Mouse (Mus musculus) hindbrain, embryonic 12.5 days (tissue): ENCODE results near the gene Ube2a. TPM values are rescaled to one million over a fixed set of nuclear protein-coding genes. Genes with fewer than 3 reads are reported as not detected.
"Not testable (repeated sequence)": the region's sequence is repeated elsewhere in the genome, so short reads cannot be mapped to it uniquely, and the experiment has no call there.

Source experiments
- ATAC-seq: fragments of 200-750 bp; cut with Nextera tagmentation; 2 replicates; pipeline ENCODE4 v1.8.0; 2017; ENCODE audit warnings: moderate TSS enrichment; ENCODE audit not compliant: low FRiP score
- H3K27ac ChIP-seq: fragments of 300-500 bp; sonication (generic); 2 replicates; pipeline ENCODE4 v1.5.1; 2016; ENCODE audit warnings: mild to moderate bottlenecking
- H3K27me3 ChIP-seq: fragments of 300-500 bp; sonication (generic); 2 replicates; pipeline ENCODE4 v1.6.1; 2016; ENCODE audit warnings: mild to moderate bottlenecking
- H3K36me3 ChIP-seq: fragments of 300-500 bp; sonication (generic); 2 replicates; pipeline ENCODE4 v1.6.1; 2016; ENCODE audit warnings: mild to moderate bottlenecking
- H3K4me1 ChIP-seq: fragments of 300-500 bp; sonication (generic); 2 replicates; pipeline ENCODE4 v1.6.1; 2016
- H3K4me2 ChIP-seq: fragments of 300-500 bp; sonication (generic); replicated peaks from 2 replicates; pipeline ENCODE4 v1.6.1; 2016; ENCODE audit warnings: mild to moderate bottlenecking
- H3K4me3 ChIP-seq: fragments of 300-500 bp; sonication (generic); 2 replicates; pipeline ENCODE4 v1.5.1; 2016; ENCODE audit warnings: mild to moderate bottlenecking
- H3K9ac ChIP-seq: fragments of 300-500 bp; sonication (generic); 2 replicates; pipeline ENCODE4 v1.6.1; 2016; ENCODE audit warnings: mild to moderate bottlenecking, moderate library complexity
- H3K9me3 ChIP-seq: fragments of 300-500 bp; sonication (generic); replicated peaks from 2 replicates; pipeline ENCODE4 v1.6.1; 2016; ENCODE audit warnings: mild to moderate bottlenecking
- WGBS: fragments of 180-500 bp; shearing (Covaris S2); methylation state at CpG from one replicate; pipeline ENCODE4 v1.1.7; 2016; 5-methylcytosine and 5-hydroxymethylcytosine counted together
- polyA plus RNA-seq: library from polyadenylated mRNA; unstranded; fragments of >200 nt; fragmentation: Nextera tagmentation; extraction: Ambion mirVana; gene quantifications from 2 replicates; pipeline ENCODE4 v1.2.1, GENCODE M21; 2016

Ube2a gene
- polyA plus RNA-seq, 1 experiment from 2014 or later, result 111 TPM

- Histone ChIP-seq H3K4me3 (no peak overlapping the region), H3K4me1 (no peaks in the 10 kb centered on the region), H3K9ac (no peak overlapping the region), H3K36me3 (no peaks in the 10 kb centered on the region), H3K27me3 (no peaks in the 10 kb centered on the region), H3K9me3 (no peaks in the 10 kb centered on the region), H3K27ac (no peak overlapping the region), H3K4me2 (no peak overlapping the region)
- 84% methylated on average over 8 of the region's 8 CpGs for WGBS
- ATAC-seq, result no peak
These were observed 21.1 kb upstream of the Ube2a start for GRCm38 (mm10) chrX:36852631-36853030.

- no peaks in the 10 kb centered on the region for H3K9me3 ChIP-seq
- peak; percentile 89 for ATAC-seq
- peak overlapping the region; percentile 50 for H3K9ac ChIP-seq
- no peaks in the 10 kb centered on the region for H3K36me3 ChIP-seq
- 21% methylated on average over 43 of the region's 44 CpGs for WGBS
- H3K27me3 ChIP-seq, result no peaks in the 10 kb centered on the region
- peak overlapping the region; percentile 43 for H3K4me3 ChIP-seq
- H3K27ac ChIP-seq, result peak overlapping the region; percentile 44; the same call in 1 of the 2 replicates
- H3K4me2 ChIP-seq, result peak overlapping the region; percentile 48
- H3K4me1 ChIP-seq, result peaks cover 8% of the 10 kb centered on the region; the same call in 1 of the 2 replicates
These were observed 9.7 kb upstream of the Ube2a start for GRCm38 (mm10) chrX:36863766-36864608.

- peak; percentile 8; the same call in 1 of the 2 replicates for ATAC-seq
- no peaks in the 10 kb centered on the region for H3K9me3 ChIP-seq
- H3K9ac ChIP-seq, result no peak overlapping the region
- no peaks in the 10 kb centered on the region for H3K27me3 ChIP-seq
- H3K27ac ChIP-seq, result no peak overlapping the region
- peak overlapping the region; percentile 24 for H3K4me2 ChIP-seq
- H3K4me1 ChIP-seq, result peaks cover 8% of the 10 kb centered on the region; the same call in 1 of the 2 replicates
- H3K4me3 ChIP-seq, result peak overlapping the region; percentile 43
- H3K36me3 ChIP-seq, result no peaks in the 10 kb centered on the region
- WGBS, result 51% methylated on average over 8 of the region's 8 CpGs
These were observed 8.9 kb upstream of the Ube2a start for GRCm38 (mm10) chrX:36864609-36865328.

- Histone ChIP-seq H3K4me2 (no peak overlapping the region), H3K9ac (no peak overlapping the region), H3K4me3 (no peak overlapping the region), H3K27ac (no peak overlapping the region), H3K36me3 (no peaks in the 10 kb centered on the region), H3K4me1 (0 out of 2 replicates have a peak, but pooled peaks cover 2% of the 10 kb centered on the region), H3K9me3 (0 out of 2 replicates have a peak, but pooled peaks cover 4% of the 10 kb centered on the region), H3K27me3 (no peaks in the 10 kb centered on the region)
- no peak for ATAC-seq
- 80% methylated on average over 3 of the region's 3 CpGs for WGBS
These were observed 3.3 kb upstream of the Ube2a start for GRCm38 (mm10) chrX:36870372-36870771.

GRCm38 (mm10) chrX:36874178-36874696 lies 537 bp downstream of the Ube2a start:
- Histone ChIP-seq H3K4me3 (peak overlapping the region; percentile 58), H3K36me3 (no peaks in the 10 kb centered on the region), H3K27me3 (no peaks in the 10 kb centered on the region), H3K4me1 (0 out of 2 replicates have a peak, but pooled peaks cover 4% of the 10 kb centered on the region), H3K27ac (peak overlapping the region; percentile 84), H3K9me3 (0 out of 2 replicates have a peak, but pooled peaks cover 4% of the 10 kb centered on the region), H3K4me2 (peak overlapping the region; percentile 59), H3K9ac (peak overlapping the region; percentile 80)
- 20% methylated on average over 53 of the region's 57 CpGs for WGBS
- ATAC-seq, result peak; percentile 97

- 0 out of 2 replicates have a peak, but pooled peaks cover 4% of the 10 kb centered on the region for H3K4me1 ChIP-seq
- H3K27ac ChIP-seq, result peak overlapping the region; percentile 84
- no peaks in the 10 kb centered on the region for H3K27me3 ChIP-seq
- 11% methylated on average over 35 of the region's 36 CpGs for WGBS
- 0 out of 2 replicates have a peak, but pooled peaks cover 4% of the 10 kb centered on the region for H3K9me3 ChIP-seq
- H3K4me2 ChIP-seq, result peak overlapping the region; percentile 59
- H3K9ac ChIP-seq, result peak overlapping the region; percentile 80
- no peaks in the 10 kb centered on the region for H3K36me3 ChIP-seq
- ATAC-seq, result peak; percentile 39
- peak overlapping the region; percentile 58 for H3K4me3 ChIP-seq
These were observed 1.0 kb downstream of the Ube2a start for GRCm38 (mm10) chrX:36874704-36875128.

- H3K4me2 ChIP-seq, result no peak overlapping the region
- WGBS, result 93% methylated on average over 1 of the region's 1 CpGs
- H3K27me3 ChIP-seq, result no peaks in the 10 kb centered on the region
- H3K36me3 ChIP-seq, result no peaks in the 10 kb centered on the region; the same call in 1 of the 2 replicates
- H3K27ac ChIP-seq, result no peak overlapping the region
- no peak overlapping the region for H3K4me3 ChIP-seq
- ATAC-seq, result no peak
- H3K9me3 ChIP-seq, result no peaks in the 10 kb centered on the region
- H3K4me1 ChIP-seq, result no peaks in the 10 kb centered on the region
- no peak overlapping the region for H3K9ac ChIP-seq
These were observed 11.0 kb downstream of the Ube2a start for GRCm38 (mm10) chrX:36884719-36885118.

- WGBS, result 33% methylated on average over 1 of the region's 1 CpGs
- H3K27me3 ChIP-seq, H3K4me2 ChIP-seq, H3K4me3 ChIP-seq, H3K4me1 ChIP-seq, H3K36me3 ChIP-seq, ATAC-seq, H3K27ac ChIP-seq, H3K9me3 ChIP-seq, H3K9ac ChIP-seq: not testable (repeated sequence)
These were observed 25.2 kb downstream of the Ube2a start for GRCm38 (mm10) chrX:36898931-36899330.

GRCm38 (mm10) chrX:36901655-36902054 lies 28.0 kb downstream of the Ube2a start:
- WGBS, result 34% methylated on average over 3 of the region's 3 CpGs
- H3K27ac ChIP-seq, result peak overlapping the region; percentile 85
- no peaks in the 10 kb centered on the region for H3K27me3 ChIP-seq

GRCm38 (mm10) chrX:36902321-36903114 lies 28.8 kb downstream of the Ube2a start, which contains the start of gene Nkrf:
Nkrf (minus strand) TSS chrX:36902899.
- H3K4me2 ChIP-seq, result peak within 1 kb of the TSS; percentile 52
- no peaks in the 10 kb centered on the region for H3K9me3 ChIP-seq
- WGBS, result 25% methylated on average over 45 of the region's 47 CpGs
- H3K4me3 ChIP-seq, result peak within 1 kb of the TSS; percentile 56
- H3K27ac ChIP-seq, result peak within 1 kb of the TSS; percentile 85
- peak; percentile 72 for ATAC-seq
- H3K27me3 ChIP-seq, result no peaks in the 10 kb centered on the region
- H3K9ac ChIP-seq, result peak within 1 kb of the TSS; percentile 71
- no peaks in the 10 kb centered on the region for H3K4me1 ChIP-seq
- no peaks in the 10 kb centered on the region for H3K36me3 ChIP-seq

More at GRCm38 (mm10) chrX:36901655-36902054, 28.0 kb downstream of the Ube2a start:
- peak overlapping the region; percentile 52 for H3K4me2 ChIP-seq
- H3K36me3 ChIP-seq, result no peaks in the 10 kb centered on the region
- peak overlapping the region; percentile 71 for H3K9ac ChIP-seq
- H3K4me3 ChIP-seq, result peak overlapping the region; percentile 56
- no peak for ATAC-seq
- no peaks in the 10 kb centered on the region for H3K4me1 ChIP-seq
- no peaks in the 10 kb centered on the region for H3K9me3 ChIP-seq

GRCm38 (mm10) chrX:36903115-36903768 lies 29.5 kb downstream of the Ube2a start:
- WGBS, result 21% methylated on average over 31 of the region's 32 CpGs

More at GRCm38 (mm10) chrX:36903115-36903768, 29.5 kb downstream of the Ube2a start:
- Histone ChIP-seq H3K4me2 (peak overlapping the region; percentile 52), H3K27me3 (no peaks in the 10 kb centered on the region), H3K9ac (peak overlapping the region; percentile 71), H3K4me3 (peak overlapping the region; percentile 56), H3K36me3 (no peaks in the 10 kb centered on the region), H3K9me3 (no peaks in the 10 kb centered on the region), H3K4me1 (no peaks in the 10 kb centered on the region), H3K27ac (peak overlapping the region; percentile 85)
- peak; percentile 94 for ATAC-seq
